Mouse (Mus musculus): ENCODE results near the gene Unc5c.

The Unc5c gene

GRCm38 (mm10) chr3:141598936-141599335 lies 133.9 kb downstream of the Unc5c start:
- no peak for DNase-seq

- DNase-seq: no peak
These were observed 136.1 kb downstream of the Unc5c start for GRCm38 (mm10) chr3:141601072-141601549.

- DNase-seq: no peak
These were observed 151.7 kb downstream of the Unc5c start for GRCm38 (mm10) chr3:141616718-141617117.

GRCm38 (mm10) chr3:141618675-141619074 lies 153.7 kb downstream of the Unc5c start:
- no peak for DNase-seq

- no peak for DNase-seq
These were observed 156.5 kb downstream of the Unc5c start for GRCm38 (mm10) chr3:141621496-141621895.

- DNase-seq: no peak
These were observed 162.1 kb downstream of the Unc5c start for GRCm38 (mm10) chr3:141626935-141627638.

GRCm38 (mm10) chr3:141627639-141627977 lies 162.6 kb downstream of the Unc5c start:
- no peak for DNase-seq

- no peak for DNase-seq
These were observed 164.4 kb downstream of the Unc5c start for GRCm38 (mm10) chr3:141629431-141629830.

- no peak for DNase-seq
These were observed 172.9 kb downstream of the Unc5c start for GRCm38 (mm10) chr3:141637900-141638299.

GRCm38 (mm10) chr3:141644264-141644663 lies 179.2 kb downstream of the Unc5c start:
- DNase-seq: no peak

- DNase-seq: no peak
These were observed 181.6 kb downstream of the Unc5c start for GRCm38 (mm10) chr3:141646588-141646987.

GRCm38 (mm10) chr3:141650658-141651057 lies 185.6 kb downstream of the Unc5c start:
- no peak for DNase-seq

GRCm38 (mm10) chr3:141653915-141654314 lies 188.9 kb downstream of the Unc5c start:
- DNase-seq: no peak

GRCm38 (mm10) chr3:141659041-141659789 lies 194.2 kb downstream of the Unc5c start:
- no peak for DNase-seq

- no peak for DNase-seq
These were observed 195.3 kb downstream of the Unc5c start for GRCm38 (mm10) chr3:141660065-141661062.

- DNase-seq: no peak
These were observed 224.1 kb downstream of the Unc5c start for GRCm38 (mm10) chr3:141689113-141689512.

GRCm38 (mm10) chr3:141690676-141691075 lies 225.7 kb downstream of the Unc5c start:
- no peak for DNase-seq

GRCm38 (mm10) chr3:141691418-141691817 lies 226.4 kb downstream of the Unc5c start:
- DNase-seq: no peak

GRCm38 (mm10) chr3:141691846-141692245 lies 226.8 kb downstream of the Unc5c start:
- DNase-seq: no peak

- no peak for DNase-seq
These were observed 234.2 kb downstream of the Unc5c start for GRCm38 (mm10) chr3:141699177-141699576.

GRCm38 (mm10) chr3:141701381-141701909 lies 236.4 kb downstream of the Unc5c start:
- no peak for DNase-seq

GRCm38 (mm10) chr3:141711601-141712000 lies 246.6 kb downstream of the Unc5c start:
- no peak for DNase-seq

- DNase-seq: no peak
These were observed 251.4 kb downstream of the Unc5c start for GRCm38 (mm10) chr3:141716371-141716770.

Data from kidney, adult 8-10 months (tissue).